Mouse (Mus musculus) heart, adult 18-20 months (tissue): ENCODE results near the gene Nhlh1. TPM values are rescaled to one million over a fixed set of nuclear protein-coding genes. Genes with fewer than 3 reads are reported as not detected.
A peak's percentile ranks its signal among the peaks of the same experiment; 100 is the strongest.

Source experiments
- DNase-seq, 2 experiments: peaks; one replicate each; pipeline ENCODE4 v3.0.0; 2021 to 2022; ENCODE audit warnings: mixed read lengths in 1 of 2
- long read RNA-seq, 2 experiments: library from polyadenylated mRNA; stranded (forward); transcript quantifications; one replicate each; pipeline ENCODE4 v2.0.0; 2021
- total RNA-seq, 2 experiments: library from RNA; stranded (reverse); gene quantifications; 2 replicates each; pipeline ENCODE4 v1.2.3; 2021

Gene Nhlh1
- total RNA-seq = not detected
- long read RNA-seq, experiment 1 = 0 reads
- long read RNA-seq, experiment 2 = 0 reads

DNA sequence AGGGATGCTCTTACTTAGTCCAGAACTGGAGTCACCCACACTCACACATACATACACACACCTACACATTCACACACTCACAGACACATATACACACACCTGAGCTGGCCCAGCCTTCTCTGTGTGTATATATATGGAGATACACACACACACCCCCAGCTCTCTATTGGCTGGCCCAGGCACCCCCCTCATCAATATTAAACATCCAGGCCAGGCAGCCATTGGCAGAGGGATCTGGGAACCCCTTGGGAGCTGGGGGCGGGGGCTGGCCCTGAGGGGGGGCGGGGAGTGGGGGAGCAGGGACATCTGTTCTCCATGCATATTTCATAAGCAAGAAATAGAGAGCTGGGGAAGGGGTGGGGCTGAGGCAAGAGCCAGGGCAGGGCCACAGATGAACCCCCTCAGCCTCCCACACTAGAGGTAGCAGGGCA, at the start of gene Nhlh1:
Nhlh1 (minus strand) TSS at position 83 of the 431 bp plus-strand sequence.
- DNase-seq = no peak

GRCm38 (mm10) chr1:172105101-172105500, 47.7 kb upstream of the Nhlh1 start:
- DNase-seq = no peak

DNA sequence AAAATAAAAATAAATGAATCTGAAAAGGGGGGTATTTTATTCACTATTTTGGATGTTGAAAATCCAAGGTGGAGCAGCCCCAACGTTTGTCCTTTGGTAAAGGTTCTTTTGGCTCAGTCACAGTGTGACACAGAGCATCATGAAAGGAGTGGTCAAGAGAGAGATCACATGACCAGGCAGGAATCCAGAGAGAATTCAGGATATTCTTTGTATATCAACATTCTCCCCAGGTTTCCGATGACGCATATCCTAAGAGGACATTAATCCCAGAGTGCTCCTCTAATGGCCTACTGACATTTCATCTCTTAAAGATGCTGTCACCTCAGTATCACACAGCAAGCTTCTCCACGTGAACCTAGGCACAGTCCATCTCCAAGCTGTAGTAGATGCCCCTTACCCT, 46.2 kb upstream of the Nhlh1 start:
- no peak for DNase-seq

DNA sequence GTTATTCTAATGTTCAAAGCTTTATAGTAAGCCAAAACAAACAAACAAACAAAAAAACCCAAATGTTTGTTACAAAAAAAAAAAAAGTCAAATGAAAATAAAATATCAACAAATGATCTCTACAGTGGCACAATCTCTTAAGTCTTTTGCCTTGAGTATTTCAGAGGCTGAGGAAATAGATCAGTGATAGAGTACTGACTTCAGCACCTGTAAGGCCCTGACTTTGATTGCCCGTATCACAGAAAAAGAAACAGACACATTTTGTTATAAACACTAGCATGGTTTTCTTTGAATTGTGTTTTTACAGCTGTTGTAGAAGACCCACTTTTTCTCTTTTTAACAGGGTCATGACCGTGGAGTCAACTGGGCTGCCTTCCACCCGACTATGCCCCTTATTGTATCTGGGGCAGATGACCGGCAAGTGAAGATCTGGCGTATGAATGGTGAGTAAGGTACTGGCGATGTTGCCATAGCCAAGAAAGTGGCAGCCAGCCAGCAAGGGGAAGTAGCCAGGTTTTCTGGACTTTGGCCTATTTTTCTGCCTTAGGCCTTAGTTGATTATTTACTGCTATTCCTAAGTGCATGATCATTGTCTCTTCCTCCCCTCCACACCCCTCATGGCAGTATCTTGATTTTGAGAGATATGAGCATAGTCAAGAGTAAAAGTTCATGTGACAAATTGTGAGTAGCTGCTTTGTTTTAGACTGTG, 42.1 kb upstream of the Nhlh1 start:
- no peak for DNase-seq

GRCm38 (mm10) chr1:172095202-172095601, 37.8 kb upstream of the Nhlh1 start:
- DNase-seq = peak in 1 of 2 experiments; percentile 2

DNA sequence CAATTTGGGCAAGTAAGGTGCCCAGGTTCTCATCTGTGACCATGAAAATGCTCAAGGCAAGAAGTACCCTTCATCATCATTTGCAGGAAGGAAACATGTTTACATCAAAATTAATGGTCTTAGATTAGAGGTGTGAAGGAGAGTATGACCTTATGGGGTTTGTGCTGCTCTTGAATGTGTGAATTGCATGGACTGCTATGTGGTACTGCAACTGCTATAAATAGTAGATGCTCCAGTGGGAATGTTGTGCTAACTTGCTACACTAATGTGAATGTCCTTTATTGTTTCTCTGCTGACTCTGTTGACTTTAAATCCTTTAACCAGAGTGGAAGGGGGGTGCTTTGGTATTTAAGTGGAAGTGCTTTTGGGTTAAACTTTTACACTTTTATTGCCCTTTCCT, 36.9 kb upstream of the Nhlh1 start:
- DNase-seq = peak in 1 of 2 experiments; percentile 6

DNA sequence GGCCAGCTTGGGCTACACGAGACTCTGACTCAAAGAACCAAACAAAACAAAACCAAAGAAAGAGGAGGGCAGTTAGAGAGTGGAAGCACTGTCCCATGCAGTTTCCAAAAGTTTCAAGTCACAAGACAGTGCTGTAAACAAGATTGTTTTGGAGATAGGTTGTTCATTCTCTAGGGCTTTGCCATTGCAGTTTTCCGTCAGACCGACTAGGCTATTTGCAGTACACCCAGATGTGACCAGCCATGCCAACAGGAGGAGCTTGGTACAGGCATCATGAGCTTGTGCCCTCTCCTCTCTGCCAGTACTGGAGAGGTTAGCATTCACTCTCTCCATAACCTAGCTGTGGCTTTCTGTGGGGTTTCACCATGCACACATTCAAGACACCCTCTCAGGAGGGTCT, 36.1 kb upstream of the Nhlh1 start:
- DNase-seq = peak; percentile 39 to 40

GRCm38 (mm10) chr1:172082899-172083445, 25.6 kb upstream of the Nhlh1 start:
- DNase-seq = no peak

DNA sequence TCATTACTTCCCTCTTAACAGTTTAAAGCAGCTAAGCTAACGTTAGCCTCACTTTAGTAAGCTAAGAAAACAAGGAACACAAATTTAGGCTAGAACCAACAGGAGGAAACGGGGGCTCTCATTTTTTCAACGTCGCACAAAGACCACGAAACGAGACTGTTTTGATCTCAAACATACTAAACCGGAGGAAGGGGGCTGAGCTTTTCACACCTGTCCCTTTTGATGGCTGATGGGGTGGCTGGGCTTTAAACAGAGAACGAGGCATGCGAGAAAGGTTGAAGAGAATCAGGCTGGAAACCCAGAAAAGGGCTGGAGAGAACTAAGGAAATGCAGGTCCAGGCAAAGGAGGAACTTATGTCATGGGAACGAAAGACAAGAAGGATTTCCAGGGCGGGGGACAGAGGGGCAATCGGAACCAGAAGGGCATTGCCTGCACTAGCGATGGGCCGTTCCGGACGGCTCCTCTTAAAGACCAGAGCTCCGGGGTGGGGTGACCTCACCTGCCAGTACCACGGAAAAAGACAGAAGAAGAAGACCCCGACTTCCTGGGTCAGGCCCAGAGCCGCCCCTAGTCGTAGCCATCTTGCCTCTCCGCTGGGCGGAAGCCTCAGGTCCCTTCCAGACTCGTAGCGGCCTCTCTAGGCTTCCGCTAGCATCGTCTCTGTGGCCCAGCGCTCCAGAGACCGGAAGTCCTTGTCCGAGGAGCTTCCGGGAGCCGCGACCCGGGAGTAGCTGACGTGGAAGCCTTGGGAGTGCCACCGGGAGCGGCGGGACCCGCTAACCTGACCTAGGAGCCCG, 24.9 kb upstream of the Nhlh1 start, which contains the start of the genes Copa and Ncstn:
Copa (plus strand) TSS at position 429 of the 798 bp plus-strand sequence.
Ncstn (minus strand) TSS at position 695 of the 798 bp plus-strand sequence.
- peak; percentile 95 to 96 for DNase-seq

GRCm38 (mm10) chr1:172077981-172078380, 20.6 kb upstream of the Nhlh1 start:
- DNase-seq = peak in 1 of 2 experiments; percentile 8

- no peak for DNase-seq
Measured at GRCm38 (mm10) chr1:172072604-172073003, 15.2 kb upstream of the Nhlh1 start.

DNA sequence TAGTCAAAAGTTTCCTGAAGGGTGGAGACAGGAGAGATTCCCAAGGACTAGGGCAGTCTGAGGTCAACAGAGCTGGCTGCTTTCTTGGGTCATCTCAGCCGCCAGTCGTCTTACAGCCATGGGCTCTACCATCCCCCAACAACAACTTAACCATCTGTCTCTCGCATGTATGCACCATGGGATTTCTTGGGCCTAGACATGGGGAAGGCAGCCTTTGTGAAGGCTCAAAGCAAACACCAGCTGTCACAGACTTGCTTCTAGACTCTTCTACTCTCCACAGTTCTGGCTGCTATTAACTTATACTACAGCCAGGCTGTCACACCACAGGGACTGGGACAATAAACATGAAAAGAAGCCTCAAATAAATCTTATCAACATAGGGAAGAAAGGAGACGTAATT, 14.2 kb upstream of the Nhlh1 start:
- no peak for DNase-seq

GRCm38 (mm10) chr1:172070227-172070626, 12.9 kb upstream of the Nhlh1 start:
- no peak for DNase-seq

DNA sequence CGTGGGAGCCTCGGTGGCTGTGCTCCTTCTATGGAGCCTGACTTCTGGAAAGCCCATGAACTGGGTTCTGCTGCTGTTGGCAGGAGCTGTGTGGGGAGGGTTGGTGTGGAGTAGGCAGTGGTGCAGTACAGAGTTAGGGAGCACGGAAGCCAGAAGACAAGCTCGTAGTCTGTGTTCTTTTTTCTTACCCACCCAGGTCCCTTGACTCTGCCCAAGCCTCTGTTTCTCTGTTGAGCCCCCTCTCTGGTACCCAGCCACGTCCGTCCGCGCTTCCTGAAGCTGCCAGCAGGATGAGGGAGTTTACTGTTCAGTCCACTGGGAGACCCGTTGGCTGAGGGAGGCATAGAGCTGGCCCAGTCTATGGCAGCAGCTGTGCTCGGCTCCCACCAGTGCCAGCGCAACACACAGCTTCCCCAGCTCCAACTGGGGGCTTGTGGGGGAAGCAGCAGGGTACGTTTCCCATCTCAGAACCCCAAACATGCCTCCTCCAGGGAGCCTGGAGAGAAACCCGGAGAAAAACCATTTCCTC, 7.3 kb upstream of the Nhlh1 start:
- DNase-seq = peak in 1 of 2 experiments; percentile 20

DNA sequence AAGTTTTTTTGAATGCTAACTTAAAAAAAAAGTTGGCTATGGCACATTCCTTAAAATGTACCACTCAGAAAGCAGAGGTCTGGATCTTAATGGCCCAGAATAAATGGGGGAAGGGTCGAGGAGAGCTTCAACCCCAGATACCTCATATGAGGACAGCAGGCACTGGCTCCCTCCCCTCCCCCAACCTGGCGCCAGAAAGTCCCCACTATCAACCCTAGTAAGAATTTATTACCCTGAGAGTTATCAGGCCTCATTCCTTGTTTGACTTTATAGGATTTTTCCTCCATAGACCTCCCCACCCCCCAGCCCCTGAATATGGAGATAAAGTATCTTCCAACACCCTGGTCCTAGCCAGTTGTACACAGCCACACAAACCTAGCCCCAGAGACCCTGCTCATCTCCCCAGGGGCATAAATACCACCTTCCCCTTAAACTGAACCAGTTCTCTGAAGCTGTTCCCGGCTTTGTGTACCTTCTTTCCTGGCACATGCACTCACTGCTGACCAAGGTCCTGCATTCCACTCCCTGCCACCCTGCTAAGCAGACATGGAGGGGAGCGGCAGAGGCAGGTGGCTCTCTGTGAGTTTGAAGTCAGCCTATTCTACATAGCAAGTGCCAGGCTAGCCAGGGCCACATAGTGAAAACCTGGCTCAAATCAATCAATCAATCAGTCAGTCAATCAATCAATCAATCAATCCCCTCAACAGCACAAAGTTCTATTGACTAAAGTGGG, 6.1 kb upstream of the Nhlh1 start:
- DNase-seq = no peak

DNA sequence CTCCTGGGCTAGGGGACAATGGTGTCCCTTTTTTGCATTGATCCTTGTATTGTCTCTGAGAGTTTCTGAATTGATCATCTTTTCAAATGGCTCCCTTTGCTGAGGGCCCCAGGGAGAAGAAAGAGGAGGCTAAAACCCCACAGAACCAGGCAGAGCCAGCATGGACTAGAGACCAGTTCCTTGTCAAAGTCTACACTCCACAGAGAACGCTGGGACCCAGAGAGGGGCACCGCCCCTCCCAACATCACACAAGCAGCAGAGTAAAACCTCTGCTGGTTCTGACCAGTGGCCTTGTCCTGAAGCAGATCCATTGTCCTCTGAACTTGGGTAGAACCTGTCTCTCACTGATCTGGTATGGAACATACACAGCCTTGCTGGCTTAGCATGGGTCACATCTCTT, 4.7 kb upstream of the Nhlh1 start:
- no peak for DNase-seq

DNA sequence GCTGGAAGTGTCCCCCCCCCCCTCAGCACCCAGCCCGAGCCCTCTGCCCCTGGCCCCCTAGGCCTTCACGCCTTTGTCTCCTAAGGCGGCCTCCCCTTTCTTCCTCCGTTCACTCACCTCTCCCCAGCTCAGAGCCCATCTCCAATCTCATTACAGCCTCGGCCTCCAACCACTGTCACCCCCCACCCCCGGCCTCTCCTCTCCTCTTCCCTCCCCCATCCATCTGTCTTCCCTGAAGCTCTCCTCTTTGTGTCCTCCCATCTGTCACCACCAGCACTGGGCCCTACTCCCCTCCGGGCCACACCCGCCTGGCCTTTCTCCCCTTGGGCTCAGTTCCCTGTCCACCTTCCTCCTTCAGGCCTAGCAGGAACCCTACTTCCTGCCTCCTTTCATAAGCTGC, 3.8 kb upstream of the Nhlh1 start:
- DNase-seq = no peak

DNA sequence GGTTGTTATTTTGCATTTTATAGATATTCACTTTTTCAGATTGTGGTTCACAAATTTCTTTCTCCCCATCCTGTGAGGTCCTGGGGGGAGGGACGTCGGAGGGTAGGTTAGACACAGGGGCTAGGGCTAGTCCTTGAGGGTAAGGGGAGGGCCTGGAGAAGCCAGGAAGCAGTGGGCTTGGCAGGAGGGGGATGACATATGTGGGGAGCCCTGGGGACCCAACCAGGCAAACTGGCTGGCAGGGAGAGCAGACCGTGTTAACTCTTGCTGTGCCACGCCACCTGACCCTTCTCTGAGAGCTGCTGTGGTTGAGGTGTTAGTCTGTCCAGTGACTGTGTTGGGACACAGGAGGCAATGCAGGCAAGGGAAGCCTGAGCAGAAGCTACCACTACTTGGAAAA, 3.3 kb upstream of the Nhlh1 start:
- no peak for DNase-seq

DNA sequence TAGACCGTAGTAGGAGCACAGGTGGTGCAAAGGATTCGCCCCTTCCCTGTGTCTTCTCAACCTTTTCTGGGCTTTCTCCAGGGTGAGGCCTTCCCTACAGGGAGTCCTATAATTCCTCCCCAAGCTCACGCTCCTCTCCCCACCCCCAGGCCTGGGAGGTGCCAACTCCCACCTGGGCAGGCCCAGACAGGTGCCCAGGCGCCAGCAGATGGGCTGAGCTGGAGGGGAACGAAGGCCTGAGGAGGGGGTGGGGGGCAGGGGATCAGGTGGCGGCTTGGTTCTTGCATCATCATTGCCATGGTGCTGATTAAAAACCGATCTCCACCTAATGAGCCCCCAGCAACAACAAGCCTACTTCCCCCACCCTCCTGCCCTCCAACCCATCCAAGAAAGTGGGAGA, 1.5 kb upstream of the Nhlh1 start:
- DNase-seq = no peak

DNA sequence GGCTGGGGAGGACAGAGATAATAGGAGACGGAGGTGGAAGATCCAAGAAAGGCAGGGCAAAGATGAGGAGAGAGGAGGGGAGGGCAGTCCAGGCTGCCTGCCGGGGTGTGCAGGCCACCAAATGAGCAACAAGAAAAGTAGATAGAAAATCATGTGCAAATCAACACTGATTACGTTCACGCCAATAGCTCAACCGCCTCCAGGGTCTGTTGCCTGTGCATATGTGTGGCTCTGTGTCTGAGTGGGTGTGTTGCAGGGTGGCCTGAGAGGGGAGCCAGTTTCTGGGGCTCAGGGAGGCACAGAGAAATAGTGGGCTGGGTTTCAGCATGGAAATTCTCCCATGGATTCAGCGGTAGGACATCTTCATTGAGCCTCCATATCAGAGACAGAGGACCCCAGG, 948 bp upstream of the Nhlh1 start:
- DNase-seq = no peak

GRCm38 (mm10) chr1:172056251-172056650, 1.1 kb downstream of the Nhlh1 start:
- no peak for DNase-seq
